In the genomic region with DNA sequence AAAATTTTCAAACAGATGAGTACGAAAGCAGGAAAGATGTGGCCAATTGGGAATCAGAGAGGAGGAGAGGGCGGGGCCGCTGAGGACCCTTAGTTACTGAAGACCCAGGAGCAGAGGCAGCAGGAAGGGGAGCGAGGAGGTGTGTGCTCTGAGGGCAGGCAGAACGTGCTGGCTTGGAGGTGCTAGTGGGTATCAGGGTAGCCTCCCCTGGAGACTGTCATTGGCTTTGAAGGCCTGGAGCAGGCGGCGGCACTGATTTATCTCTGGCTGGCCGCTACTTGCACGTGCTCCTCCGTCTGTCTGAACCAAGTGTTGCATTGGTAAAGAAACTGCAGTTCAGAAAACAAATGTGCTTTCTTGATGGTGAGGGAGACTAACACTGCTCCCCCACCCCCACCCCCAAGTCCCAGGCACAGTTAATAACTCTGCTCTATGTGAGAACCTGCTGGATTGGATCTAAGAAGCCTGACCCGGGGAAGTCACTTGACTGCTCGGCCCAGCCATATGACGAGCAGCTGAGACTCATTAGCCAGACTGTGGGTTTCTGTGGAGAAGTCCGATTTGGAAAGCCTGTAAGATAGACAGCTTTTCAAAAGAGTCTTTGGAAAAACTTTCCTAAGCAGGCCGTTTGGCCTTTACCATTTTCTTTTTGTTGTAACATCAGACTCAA, we compare ENCODE assay signal across 9 mouse cellular contexts. TPM values are rescaled to one million over a fixed set of nuclear protein-coding genes. Genes with fewer than 3 reads are reported as not detected.
DNase-seq lines count a peak whose midpoint lies in the region; ATAC-seq and TF ChIP-seq lines count a peak whose summit lies in the region.
"Had no signal": no experiment of that assay in that cellular context is flagged by ENCODE, and none has a peak within 500 bp of the region (broad histone marks: within the 10 kb centered on the region; RNA-seq: fewer than 3 reads in every experiment).

No protein-coding gene starts in this region.

- peak overlapping the region; percentile 43 for H3K4me2 ChIP-seq in intestine, embryonic 14.5 days (ENCODE audit: low read length)
- H3K4me2 ChIP-seq in intestine, postnatal 0 days (replicated peaks; ENCODE audit: low read depth): no peak overlapping the region; the same call in 1 of the 2 replicates
- peak overlapping the region; percentile 53 for H3K4me2 ChIP-seq in embryonic facial prominence, embryonic 14.5 days (ENCODE audit: low read depth, low read length)
- H3K4me2 ChIP-seq in kidney, postnatal 0 days (ENCODE audit: low read length): peak overlapping the region; percentile 45
- peak overlapping the region; percentile 40 for H3K4me2 ChIP-seq in neural tube, embryonic 15.5 days

- H3K4me1 ChIP-seq in intestine, embryonic 14.5 days (replicated peaks; ENCODE audit: control insufficient read depth, insufficient read depth, low read length): peaks cover 25% of the 10 kb centered on the region
- H3K4me1 ChIP-seq in intestine, postnatal 0 days (replicated peaks; ENCODE audit: control insufficient read depth, insufficient read depth, low read length): no peaks in the 10 kb centered on the region
- peaks cover 25% of the 10 kb centered on the region for H3K4me1 ChIP-seq in embryonic facial prominence, embryonic 14.5 days (ENCODE audit: control insufficient read depth, insufficient read depth, low read length)
- peaks cover 16% of the 10 kb centered on the region; the same call in 1 of the 2 replicates for H3K4me1 ChIP-seq in kidney, postnatal 0 days (replicated peaks; ENCODE audit: insufficient read depth, low read length)
- H3K4me1 ChIP-seq in neural tube, embryonic 15.5 days: peaks cover 25% of the 10 kb centered on the region

- no peaks in the 10 kb centered on the region for H3K27me3 ChIP-seq in intestine, embryonic 14.5 days (replicated peaks; ENCODE audit: control insufficient read depth, insufficient read depth, low read length)
- no peaks in the 10 kb centered on the region for H3K27me3 ChIP-seq in intestine, postnatal 0 days (replicated peaks; ENCODE audit: control insufficient read depth, insufficient read depth, low read length)
- H3K27me3 ChIP-seq in embryonic facial prominence, embryonic 14.5 days (replicated peaks; ENCODE audit: control insufficient read depth, insufficient read depth, low read length): no peaks in the 10 kb centered on the region
- no peaks in the 10 kb centered on the region for H3K27me3 ChIP-seq in kidney, postnatal 0 days (ENCODE audit: insufficient read depth, low read length)
- no peaks in the 10 kb centered on the region for H3K27me3 ChIP-seq in neural tube, embryonic 15.5 days (replicated peaks)

- H3K27ac ChIP-seq in intestine, embryonic 14.5 days (ENCODE audit: low read depth): no peak overlapping the region
- H3K27ac ChIP-seq in intestine, postnatal 0 days (ENCODE audit: low read depth, low read length): no peak overlapping the region
- H3K27ac ChIP-seq in embryonic facial prominence, embryonic 14.5 days (replicated peaks; ENCODE audit: low read depth, low read length): peak overlapping the region; percentile 65
- H3K27ac ChIP-seq in kidney, postnatal 0 days: peak overlapping the region; percentile 42; the same call in 1 of the 2 replicates
- no peak overlapping the region for H3K27ac ChIP-seq in neural tube, embryonic 15.5 days (replicated peaks)

- ATAC-seq in intestine, embryonic 14.5 days (replicated peaks; ENCODE audit: low FRiP score, low TSS enrichment, low read depth): no peak
- ATAC-seq in intestine, postnatal 0 days: no peak
- no peak for ATAC-seq in embryonic facial prominence, embryonic 14.5 days (ENCODE audit: low read depth)
- 0 out of 2 replicates have a peak, but pooled peaks have one; percentile 41 for ATAC-seq in kidney, postnatal 0 days (replicated peaks; ENCODE audit: low FRiP score, low read depth)
- ATAC-seq in neural tube, embryonic 15.5 days (ENCODE audit: low FRiP score): no peak; the same call in 1 of the 2 replicates

- no peaks in the 10 kb centered on the region for H3K36me3 ChIP-seq in intestine, embryonic 14.5 days (ENCODE audit: control insufficient read depth, insufficient read depth, low read length)
- no peaks in the 10 kb centered on the region for H3K36me3 ChIP-seq in intestine, postnatal 0 days (ENCODE audit: control insufficient read depth, insufficient read depth)
- H3K36me3 ChIP-seq in embryonic facial prominence, embryonic 14.5 days (ENCODE audit: control insufficient read depth, insufficient read depth, low read length): no peaks in the 10 kb centered on the region
- H3K36me3 ChIP-seq in kidney, postnatal 0 days (ENCODE audit: insufficient read depth, low read length): no peaks in the 10 kb centered on the region
- H3K36me3 ChIP-seq in neural tube, embryonic 15.5 days: no peaks in the 10 kb centered on the region

- H3K9me3 ChIP-seq in intestine, embryonic 14.5 days (ENCODE audit: control insufficient read depth, low read length): no peaks in the 10 kb centered on the region
- H3K9me3 ChIP-seq in intestine, postnatal 0 days (ENCODE audit: control insufficient read depth): no peaks in the 10 kb centered on the region
- no peaks in the 10 kb centered on the region for H3K9me3 ChIP-seq in embryonic facial prominence, embryonic 14.5 days (ENCODE audit: control insufficient read depth, low read length)
- H3K9me3 ChIP-seq in kidney, postnatal 0 days (replicated peaks; ENCODE audit: low read length): no peaks in the 10 kb centered on the region
- H3K9me3 ChIP-seq in neural tube, embryonic 15.5 days (replicated peaks): no peaks in the 10 kb centered on the region

- 23% methylated on average over 15 of the region's 15 CpGs for WGBS in intestine, embryonic 14.5 days
- 39% methylated on average over 15 of the region's 15 CpGs for WGBS in intestine, postnatal 0 days
- 9% methylated on average over 15 of the region's 15 CpGs for WGBS in embryonic facial prominence, embryonic 14.5 days
- WGBS in kidney, postnatal 0 days: 17% methylated on average over 15 of the region's 15 CpGs
- WGBS in neural tube, embryonic 15.5 days: 31% methylated on average over 15 of the region's 15 CpGs

- H3K9ac ChIP-seq in intestine, embryonic 14.5 days (ENCODE audit: low read length): no peak overlapping the region
- H3K9ac ChIP-seq in intestine, postnatal 0 days (ENCODE audit: low read depth, low read length): no peak overlapping the region
- H3K9ac ChIP-seq in embryonic facial prominence, embryonic 14.5 days (ENCODE audit: low read depth, low read length): peak overlapping the region; percentile 34; the same call in 1 of the 2 replicates
- H3K9ac ChIP-seq in kidney, postnatal 0 days (ENCODE audit: low read depth, low read length): no peak overlapping the region
- H3K9ac ChIP-seq in neural tube, embryonic 15.5 days (replicated peaks): no peak overlapping the region

- DNase-seq in intestine, embryonic 14.5 days (ENCODE audit: low spot score): no peak
- peak; percentile 67 for DNase-seq in embryonic facial prominence, embryonic 14.5 days (ENCODE audit: low spot score)
- peak; percentile 57 for DNase-seq in kidney, postnatal 0 days (ENCODE audit: low spot score)
- no peak for DNase-seq in ovary, adult 18-20 months (ENCODE audit: low spot score)
- no peak for DNase-seq in frontal cortex, postnatal 10 days (ENCODE audit: low spot score in 2 of 2)
- no peak for DNase-seq in urinary bladder, postnatal 4 days (ENCODE audit: low spot score in 2 of 2)

- no peak for TF ChIP-seq CTCF in intestine, postnatal 0 days (IDR thresholded peaks at IDR 0.05; ENCODE audit: low read depth)
- no peak for TF ChIP-seq CTCF in kidney, postnatal 0 days (IDR thresholded peaks at IDR 0.05; ENCODE audit: low read depth)

- H3K4me3 ChIP-seq in intestine, embryonic 14.5 days (ENCODE audit: low read depth, low read length): no peak overlapping the region
- H3K4me3 ChIP-seq in intestine, postnatal 0 days (ENCODE audit: low read depth, low read length): no peak overlapping the region
- peak overlapping the region; percentile 21 for H3K4me3 ChIP-seq in embryonic facial prominence, embryonic 14.5 days (ENCODE audit: low read depth, low read length)
- no peak overlapping the region for H3K4me3 ChIP-seq in kidney, postnatal 0 days (replicated peaks; ENCODE audit: low read depth, low read length)
- H3K4me3 ChIP-seq in neural tube, embryonic 15.5 days (replicated peaks): no peak overlapping the region

RNA-seq across cellular contexts. Expression of a gene that starts 19.1 kb away (rescaled TPM):
- polyA plus RNA-seq in intestine, embryonic 14.5 days (2014; fragmentation: Nextera tagmentation; extraction: Ambion mirVana): 2.1 and 2.9 TPM in 2 replicates
- 5.7 and 5.8 TPM in 2 replicates for polyA plus RNA-seq in intestine, postnatal 0 days (2015; fragmentation: Nextera tagmentation; extraction: Ambion mirVana)
- 2.1 and 2.5 TPM in 2 replicates for polyA plus RNA-seq in embryonic facial prominence, embryonic 14.5 days (2014; fragmentation: Nextera tagmentation; extraction: Ambion mirVana)
- polyA plus RNA-seq in kidney, postnatal 0 days (2015; fragmentation: Nextera tagmentation; extraction: Ambion mirVana): 8.9 and 9.1 TPM in 2 replicates
- polyA plus RNA-seq in neural tube, embryonic 15.5 days (2015; fragmentation: Nextera tagmentation; extraction: Ambion mirVana): 3.3 and 11.8 TPM in 2 replicates

RNA-seq across cellular contexts. Expression of a gene that starts 23.6 kb away (rescaled TPM):
- 18.5 and 19.6 TPM in 2 replicates for polyA plus RNA-seq in intestine, embryonic 14.5 days (2014; fragmentation: Nextera tagmentation; extraction: Ambion mirVana)
- polyA plus RNA-seq in intestine, postnatal 0 days (2015; fragmentation: Nextera tagmentation; extraction: Ambion mirVana): 4.7 and 5.9 TPM in 2 replicates
- polyA plus RNA-seq in embryonic facial prominence, embryonic 14.5 days (2014; fragmentation: Nextera tagmentation; extraction: Ambion mirVana): 11.5 and 14.6 TPM in 2 replicates
- polyA plus RNA-seq in kidney, postnatal 0 days (2015; fragmentation: Nextera tagmentation; extraction: Ambion mirVana): 10.8 and 11.9 TPM in 2 replicates
- 12.7 and 14.7 TPM in 2 replicates for polyA plus RNA-seq in neural tube, embryonic 15.5 days (2015; fragmentation: Nextera tagmentation; extraction: Ambion mirVana)

RNA-seq across cellular contexts. Expression of a gene that starts 37.9 kb away (rescaled TPM):
- polyA plus RNA-seq in intestine, embryonic 14.5 days (2014; fragmentation: Nextera tagmentation; extraction: Ambion mirVana): 0.26 TPM in 1 of 2 replicates, not detected in the other
- 0.16 TPM in 1 of 2 replicates, not detected in the other for polyA plus RNA-seq in intestine, postnatal 0 days (2015; fragmentation: Nextera tagmentation; extraction: Ambion mirVana)
- polyA plus RNA-seq in embryonic facial prominence, embryonic 14.5 days (2014; fragmentation: Nextera tagmentation; extraction: Ambion mirVana): 0.10 TPM in 1 of 2 replicates, not detected in the other
- 0.15 and 0.29 TPM in 2 replicates for polyA plus RNA-seq in kidney, postnatal 0 days (2015; fragmentation: Nextera tagmentation; extraction: Ambion mirVana)
- 0.17 and 0.20 TPM in 2 replicates for polyA plus RNA-seq in neural tube, embryonic 15.5 days (2015; fragmentation: Nextera tagmentation; extraction: Ambion mirVana)

RNA-seq across cellular contexts. Expression of a gene that starts 38.5 kb away (rescaled TPM):
- not detected in 2 replicates for polyA plus RNA-seq in intestine, embryonic 14.5 days (2014; fragmentation: Nextera tagmentation; extraction: Ambion mirVana)
- polyA plus RNA-seq in intestine, postnatal 0 days (2015; fragmentation: Nextera tagmentation; extraction: Ambion mirVana): not detected in 2 replicates
- not detected in 2 replicates for polyA plus RNA-seq in embryonic facial prominence, embryonic 14.5 days (2014; fragmentation: Nextera tagmentation; extraction: Ambion mirVana)
- not detected in 2 replicates for polyA plus RNA-seq in kidney, postnatal 0 days (2015; fragmentation: Nextera tagmentation; extraction: Ambion mirVana)
- 0.43 TPM in 1 of 2 replicates, not detected in the other for polyA plus RNA-seq in neural tube, embryonic 15.5 days (2015; fragmentation: Nextera tagmentation; extraction: Ambion mirVana)
- polyA plus RNA-seq: cortical plate, adult 2 months had no signal

RNA-seq across cellular contexts. Expression of a gene that starts 49.5 kb away (rescaled TPM):
- 121 and 126 TPM in 2 replicates for polyA plus RNA-seq in intestine, embryonic 14.5 days (2014; fragmentation: Nextera tagmentation; extraction: Ambion mirVana)
- 45.0 and 45.3 TPM in 2 replicates for polyA plus RNA-seq in intestine, postnatal 0 days (2015; fragmentation: Nextera tagmentation; extraction: Ambion mirVana)
- polyA plus RNA-seq in embryonic facial prominence, embryonic 14.5 days (2014; fragmentation: Nextera tagmentation; extraction: Ambion mirVana): 105 and 119 TPM in 2 replicates
- 103 and 105 TPM in 2 replicates for polyA plus RNA-seq in kidney, postnatal 0 days (2015; fragmentation: Nextera tagmentation; extraction: Ambion mirVana)
- polyA plus RNA-seq in neural tube, embryonic 15.5 days (2015; fragmentation: Nextera tagmentation; extraction: Ambion mirVana): 92.6 and 101 TPM in 2 replicates

Comparison
In these comparisons a context has a peak if more than half of its experiments do, and no peak if none do; other contexts are left out.
1. DNase-seq: peak in embryonic facial prominence, embryonic 14.5 days (single experiment) and kidney, postnatal 0 days (single experiment); none in intestine, embryonic 14.5 days (single experiment), ovary, adult 18-20 months (single experiment), frontal cortex, postnatal 10 days (0 of 2) and urinary bladder, postnatal 4 days (0 of 2).
2. H3K27ac ChIP-seq: peak in embryonic facial prominence, embryonic 14.5 days (single experiment) and kidney, postnatal 0 days (single experiment); none in intestine, embryonic 14.5 days (single experiment), intestine, postnatal 0 days (single experiment) and neural tube, embryonic 15.5 days (single experiment).